Mouse (Mus musculus): Measurements from ENCODE around the gene Pip5k1b.

GRCm38 (mm10) chr19:24555904-24556584 is 372 bp upstream of the Pip5k1b start:
- TF ChIP-seq ZC3H11A (IDR thresholded peaks at IDR 0.05; ENCODE audit: borderline replicate concordance, low read depth, low read length) (no peak), ZNF384 (IDR thresholded peaks at IDR 0.05; ENCODE audit: low read depth, low read length) (no peak), CHD2 (IDR thresholded peaks at IDR 0.05; ENCODE audit: low read depth, low read length) (no peak)
